Comparison of ENCODE assay signal across 8 mouse cellular contexts in genomic region chr15:78205192-78205591, GRCm38 (mm10). TPM values are rescaled to one million over a fixed set of nuclear protein-coding genes. Genes with fewer than 3 reads are reported as not detected.
A peak's percentile ranks its signal among the peaks of the same experiment; 100 is the strongest.
DNase-seq lines count a peak whose midpoint lies in the region; ATAC-seq and TF ChIP-seq lines count a peak whose summit lies in the region.
"Had no signal": no experiment of that assay in that cellular context is flagged by ENCODE, and none has a peak within 500 bp of the region (broad histone marks: within the 10 kb centered on the region; RNA-seq: fewer than 3 reads in every experiment).

No protein-coding gene starts in this region.

- peaks cover 10% of the 10 kb centered on the region for H3K9me3 ChIP-seq in CH12.LX (replicated peaks; ENCODE audit: low read length)
- no peaks in the 10 kb centered on the region for H3K9me3 ChIP-seq in intestine, embryonic 15.5 days

- DNase-seq in left cerebral cortex, adult 18-20 months (ENCODE audit: low spot score in 2 of 2) = peak; percentile 26 to 33
- DNase-seq in left cerebral cortex, adult 9 months (ENCODE audit: low spot score in 2 of 2) = no peak
- DNase-seq in CH12.LX (ENCODE audit: extremely low read depth) (peak; percentile 13), R1 (ENCODE audit: low read depth, low spot score) (peak; percentile 13)
- peak; percentile 22 to 24 for DNase-seq in heart, adult 9 months (ENCODE audit: low spot score in 2 of 2)
- DNase-seq in mesoderm, embryonic 11.5 days (ENCODE audit: low read depth, low spot score) = peak; percentile 36

- no peaks in the 10 kb centered on the region; the same call in 1 of the 2 replicates for H3K79me2 ChIP-seq in CH12.LX (replicated peaks; ENCODE audit: control insufficient read depth, extremely low read depth, insufficient read depth, poor library complexity, severe bottlenecking)

- H3K36me3 ChIP-seq in CH12.LX (replicated peaks in 1 of 2; ENCODE audit: control insufficient read depth in 1 of 2, insufficient read depth in 1 of 2, low read length in 1 of 2) = peaks cover 1 to 12% of the 10 kb centered on the region in 2 experiments
- no peaks in the 10 kb centered on the region for H3K36me3 ChIP-seq in intestine, embryonic 15.5 days

- no peak overlapping the region for H3K27ac ChIP-seq in CH12.LX (ENCODE audit: insufficient read depth, low read depth)
- H3K27ac ChIP-seq in intestine, embryonic 15.5 days = no peak overlapping the region

- peak overlapping the region in 1 of 3 experiments; percentile 25 for H3K4me3 ChIP-seq in CH12.LX (replicated peaks in 1 of 3; ENCODE audit: low read depth in 2 of 3, low read length in 2 of 3, poor library complexity in 1 of 3)
- no peak overlapping the region for H3K4me3 ChIP-seq in intestine, embryonic 15.5 days (replicated peaks)

- in situ Hi-C loops in CH12.LX (cut with MboI; ENCODE audit: low pct_ligation_motif_present, low pct_unique_long_range_greater_than_20kb, low sequenced_read_pairs) = no loop called here

- WGBS in intestine, embryonic 15.5 days = 45% methylated on average over 3 of the region's 3 CpGs

- H3K4me1 ChIP-seq in CH12.LX (ENCODE audit: control insufficient read depth in 1 of 2, insufficient read depth in 2 of 2) = peaks cover 13 to 53% of the 10 kb centered on the region in 2 experiments
- peaks cover 4% of the 10 kb centered on the region; the same call in 1 of the 2 replicates for H3K4me1 ChIP-seq in intestine, embryonic 15.5 days (replicated peaks)

- peak; percentile 34 for TF ChIP-seq RAD21 in CH12.LX (IDR thresholded peaks at IDR 0.05; ENCODE audit: low read depth, low read length)

- H3K9ac ChIP-seq in CH12.LX (ENCODE audit: insufficient read depth, low read depth) = no peak overlapping the region; the same call in 1 of the 2 replicates
- no peak overlapping the region for H3K9ac ChIP-seq in intestine, embryonic 15.5 days

- H3K4me2 ChIP-seq in CH12.LX (ENCODE audit: insufficient read depth, low read depth, poor library complexity, severe bottlenecking) = peak overlapping the region; percentile 80
- no peak overlapping the region for H3K4me2 ChIP-seq in intestine, embryonic 15.5 days (replicated peaks)

- dilution Hi-C loops in CH12.LX (cut with MboI; ENCODE audit: extremely low pct_ligation_motif_present, extremely low pct_unique_long_range_greater_than_20kb, low sequenced_read_pairs) = no loop called here

- no peak for TF ChIP-seq EP300 in CH12.LX (IDR thresholded peaks at IDR 0.05; ENCODE audit: low read length)

- TF ChIP-seq POLR2A in CH12.LX (IDR thresholded peaks at IDR 0.05; ENCODE audit: low read depth, low read length) = no peak

- no peak for ATAC-seq in intestine, embryonic 15.5 days

- no peaks in the 10 kb centered on the region for H3K27me3 ChIP-seq in CH12.LX (replicated peaks)
- H3K27me3 ChIP-seq in intestine, embryonic 15.5 days (replicated peaks) = peaks cover 50% of the 10 kb centered on the region

- peak in 1 of 2 experiments; percentile 68; a peak in 2 of 4 replicates for TF ChIP-seq CTCF in CH12.LX (conservative IDR thresholded peaks at IDR 0.05 in 1 of 2, IDR thresholded peaks at IDR 0.05 in 1 of 2; ENCODE audit: low read depth in 2 of 2, low read length in 2 of 2)

TF ChIP-seq in CH12.LX, 34 proteins besides CTCF, POLR2A, EP300 and RAD21:
- TF ChIP-seq ELF1 (IDR thresholded peaks at IDR 0.05; ENCODE audit: low read depth, low read length) (peak; percentile 62; the same call in 1 of the 2 replicates), MEF2A (IDR thresholded peaks at IDR 0.05; ENCODE audit: borderline replicate concordance, low read depth, low read length) (no peak), SMC3 (IDR thresholded peaks at IDR 0.05; ENCODE audit: low read depth, low read length) (peak; percentile 71), ZMIZ1 (IDR thresholded peaks at IDR 0.05; ENCODE audit: low read depth, low read length) (no peak)

RNA-seq across cellular contexts. Expression of gene Pvalb, which starts 1.0 kb away (rescaled TPM):
- total RNA-seq in left cerebral cortex, adult 18-20 months (2021) = 100 to 1,000 TPM in 1 of 2 experiments, 10 to 100 TPM in 1; 91.2 to 126 TPM
- total RNA-seq in CH12.LX (2012; rRNA removed) = 11.8 and 12.8 TPM in 2 replicates
- 10.0 and 11.4 TPM in 2 replicates for total RNA-seq in CH12.LX (2014; rRNA removed)
- polyA plus RNA-seq in CH12.LX (2012; ENCODE audit: insufficient read length, low read depth) = 16.4 and 21.0 TPM in 2 replicates
- not detected in 2 replicates for polyA plus RNA-seq in intestine, embryonic 15.5 days (2015; fragmentation: Nextera tagmentation; extraction: Ambion mirVana)
- polyA plus RNA-seq: spleen, adult 2 months had no signal

RNA-seq across cellular contexts. Expression of gene Ift27, which starts 31.3 kb away (rescaled TPM):
- 10 to 100 TPM; 28.6 to 30.7 TPM for total RNA-seq in left cerebral cortex, adult 18-20 months (2021)
- total RNA-seq in CH12.LX (2012; rRNA removed) (72.1 and 84.9 TPM in 2 replicates), CH12.LX (2014; rRNA removed) (67.1 and 84.1 TPM in 2 replicates)
- polyA plus RNA-seq in CH12.LX (2012; ENCODE audit: insufficient read length, low read depth) = 82.1 and 87.2 TPM in 2 replicates
- 60.5 and 62.9 TPM in 2 replicates for polyA plus RNA-seq in intestine, embryonic 15.5 days (2015; fragmentation: Nextera tagmentation; extraction: Ambion mirVana)

RNA-seq across cellular contexts. Expression of gene Ncf4, which starts 39.4 kb away (rescaled TPM):
- total RNA-seq in left cerebral cortex, adult 18-20 months (2021) = 1 to 10 TPM in 1 of 2 experiments, under 1 TPM in 1; 0.95 to 1.5 TPM
- total RNA-seq in CH12.LX (2012; rRNA removed) (213 and 339 TPM in 2 replicates), CH12.LX (2014; rRNA removed) (177 and 188 TPM in 2 replicates)
- polyA plus RNA-seq in CH12.LX (2012; ENCODE audit: insufficient read length, low read depth) = 118 and 145 TPM in 2 replicates
- 5.1 and 5.6 TPM in 2 replicates for polyA plus RNA-seq in intestine, embryonic 15.5 days (2015; fragmentation: Nextera tagmentation; extraction: Ambion mirVana)

Comparison
In these comparisons a context has a peak if more than half of its experiments do, and no peak if none do; other contexts are left out.
1. DNase-seq: peak in left cerebral cortex, adult 18-20 months (2 of 2), CH12.LX (single experiment), R1 (single experiment), heart, adult 9 months (2 of 2) and mesoderm, embryonic 11.5 days (single experiment); none in left cerebral cortex, adult 9 months (0 of 2).
2. RNA of gene Pvalb, which starts 1.0 kb away (total RNA-seq): 91.2 to 126 TPM in left cerebral cortex, adult 18-20 months; 10.0 to 12.8 TPM in CH12.LX; every median in the first group is over 4 times any median in the second.
3. RNA of gene Ncf4, which starts 39.4 kb away (total RNA-seq): 177 to 339 TPM in CH12.LX; 0.95 to 1.5 TPM in left cerebral cortex, adult 18-20 months; every median in the first group is over 10 times any median in the second.